Mouse (Mus musculus) liver, embryonic 12.5 days (tissue): ENCODE measurements around the gene Dcdc2a. TPM values are rescaled to one million over a fixed set of nuclear protein-coding genes. Genes with fewer than 3 reads are reported as not detected.

Source experiments
- ATAC-seq: fragments of 200-750 bp; cut with Nextera tagmentation; 2 replicates; pipeline ENCODE4 v1.8.0; 2017; ENCODE audit warnings: moderate number of reproducible peaks, mild to moderate bottlenecking, moderate library complexity
- H3K27ac ChIP-seq: fragments of 300-500 bp; sonication (generic); 2 replicates; pipeline ENCODE4 v1.5.1; 2016; ENCODE audit warnings: mild to moderate bottlenecking
- H3K27me3 ChIP-seq: fragments of 300-500 bp; sonication (generic); replicated peaks from 2 replicates; pipeline ENCODE4 v1.6.1; 2016; ENCODE audit warnings: mild to moderate bottlenecking, moderate library complexity
- H3K36me3 ChIP-seq: fragments of 300-500 bp; sonication (generic); 2 replicates; pipeline ENCODE4 v1.6.1; 2016; ENCODE audit warnings: mild to moderate bottlenecking, moderate library complexity
- H3K4me1 ChIP-seq: fragments of 300-500 bp; sonication (generic); 2 replicates; pipeline ENCODE4 v1.6.1; 2016
- H3K4me2 ChIP-seq: fragments of 300-500 bp; sonication (generic); 2 replicates; pipeline ENCODE4 v1.6.1; 2016; ENCODE audit warnings: mild to moderate bottlenecking, moderate library complexity
- H3K4me3 ChIP-seq: fragments of 300-500 bp; sonication (generic); 2 replicates; pipeline ENCODE4 v1.5.1; 2016; ENCODE audit warnings: mild to moderate bottlenecking, moderate library complexity
- H3K9ac ChIP-seq: fragments of 300-500 bp; sonication (generic); 2 replicates; pipeline ENCODE4 v1.6.1; 2016; ENCODE audit warnings: mild to moderate bottlenecking, moderate library complexity
- H3K9me3 ChIP-seq: fragments of 300-500 bp; sonication (generic); replicated peaks from 2 replicates; pipeline ENCODE4 v1.6.1; 2016; ENCODE audit warnings: mild to moderate bottlenecking, moderate library complexity
- WGBS: fragments of 180-500 bp; shearing (Covaris S2); methylation state at CpG from one replicate; pipeline ENCODE4 v1.1.7; 2016; ENCODE audit not compliant: insufficient replicate concordance; 5-methylcytosine and 5-hydroxymethylcytosine counted together
- polyA plus RNA-seq: library from polyadenylated mRNA; unstranded; fragments of >200 nt; fragmentation: Nextera tagmentation; extraction: Ambion mirVana; gene quantifications from 2 replicates; pipeline ENCODE4 v1.2.1, GENCODE M21; 2016

Gene Dcdc2a
- polyA plus RNA-seq, 1 experiment from 2014 or later = 0.15 TPM

DNA sequence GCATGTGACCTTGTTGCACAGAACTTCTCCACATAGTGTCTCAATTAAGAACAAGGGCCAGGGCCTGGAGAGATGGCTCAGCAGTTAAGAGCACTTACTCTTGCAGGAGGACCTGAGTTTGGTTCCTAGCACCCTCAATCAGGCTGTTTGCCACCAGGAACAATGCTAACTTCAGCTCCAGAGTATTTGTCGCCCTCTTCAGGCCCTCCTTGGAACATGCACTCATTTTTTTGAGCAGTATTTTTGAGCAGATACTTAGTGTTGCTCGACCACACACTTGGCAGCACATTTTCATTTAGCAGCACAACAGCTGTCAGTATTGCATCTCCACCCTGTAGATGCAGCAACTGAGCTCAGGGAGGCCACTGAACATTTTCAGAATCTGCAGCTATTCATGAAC is 88.3 kb downstream of the Dcdc2a start:
- Histone ChIP-seq H3K27ac (no peak overlapping the region), H3K9ac (no peak overlapping the region), H3K36me3 (no peaks in the 10 kb centered on the region), H3K4me3 (no peak overlapping the region), H3K4me1 (no peaks in the 10 kb centered on the region), H3K4me2 (no peak overlapping the region), H3K9me3 (no peaks in the 10 kb centered on the region), H3K27me3 (no peaks in the 10 kb centered on the region)
- ATAC-seq = no peak
- WGBS = 34% methylated on average over 2 of the region's 2 CpGs

- H3K4me2 ChIP-seq = no peak overlapping the region
- no peaks in the 10 kb centered on the region for H3K4me1 ChIP-seq
- no peaks in the 10 kb centered on the region for H3K9me3 ChIP-seq
- H3K36me3 ChIP-seq = no peaks in the 10 kb centered on the region
- H3K9ac ChIP-seq = no peak overlapping the region
- no peak overlapping the region for H3K4me3 ChIP-seq
- no peaks in the 10 kb centered on the region for H3K27me3 ChIP-seq
- WGBS = 59% methylated on average over 2 of the region's 2 CpGs
- no peak for ATAC-seq
- H3K27ac ChIP-seq = no peak overlapping the region
These were observed 90.4 kb downstream of the Dcdc2a start for GRCm38 (mm10) chr13:25146232-25146631.

GRCm38 (mm10) chr13:25150154-25150781 is 94.5 kb downstream of the Dcdc2a start:
- Histone ChIP-seq H3K4me1 (no peaks in the 10 kb centered on the region), H3K9me3 (no peaks in the 10 kb centered on the region), H3K36me3 (no peaks in the 10 kb centered on the region), H3K27me3 (no peaks in the 10 kb centered on the region), H3K4me2 (no peak overlapping the region), H3K4me3 (no peak overlapping the region), H3K27ac (no peak overlapping the region), H3K9ac (no peak overlapping the region)
- 13% methylated on average over 17 of the region's 17 CpGs for WGBS
- no peak for ATAC-seq

DNA sequence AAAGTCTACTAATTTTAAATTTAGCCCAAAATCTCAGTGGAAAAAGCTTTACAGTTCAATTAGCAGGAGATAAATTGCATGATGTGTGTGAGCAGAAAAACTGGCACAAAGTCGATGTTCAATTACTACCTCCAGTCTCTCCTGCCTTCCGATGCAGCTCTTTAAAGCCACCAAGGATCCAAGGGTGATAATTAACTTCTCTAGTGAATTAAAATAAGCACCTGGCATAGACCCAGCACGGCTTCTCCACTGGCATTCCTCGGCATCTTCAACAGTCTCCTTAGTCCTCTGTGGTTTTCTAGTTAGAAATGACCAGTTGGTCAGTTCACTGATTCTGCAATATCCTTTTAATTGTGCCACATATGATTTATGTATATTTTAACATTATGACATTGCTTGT is 95.1 kb downstream of the Dcdc2a start:
- Histone ChIP-seq H3K9ac (no peak overlapping the region), H3K4me3 (no peak overlapping the region), H3K4me2 (no peak overlapping the region), H3K27me3 (no peaks in the 10 kb centered on the region), H3K9me3 (no peaks in the 10 kb centered on the region), H3K36me3 (no peaks in the 10 kb centered on the region), H3K4me1 (no peaks in the 10 kb centered on the region), H3K27ac (no peak overlapping the region)
- no peak for ATAC-seq
- 44% methylated on average over 4 of the region's 4 CpGs for WGBS

DNA sequence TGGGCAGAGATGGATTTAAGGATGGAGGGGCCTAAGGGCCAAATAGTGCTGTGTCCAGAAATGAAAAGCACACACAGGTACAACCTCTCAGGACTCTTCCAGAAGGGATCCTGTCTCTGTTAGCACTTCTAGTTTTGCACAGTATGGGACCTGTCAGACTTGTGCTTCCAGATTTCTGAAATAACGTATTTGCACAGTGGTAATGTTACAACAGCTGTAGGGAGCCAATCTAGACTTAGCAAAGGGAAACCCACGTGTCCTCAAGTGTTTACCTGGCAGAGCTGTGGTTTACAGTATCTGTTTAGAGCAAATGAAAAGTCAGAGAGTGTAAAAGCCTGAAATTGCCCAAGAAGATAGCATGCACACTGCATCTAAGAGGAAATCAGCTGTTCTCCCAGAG is 104.1 kb downstream of the Dcdc2a start:
- H3K4me2 ChIP-seq = no peak overlapping the region
- no peak overlapping the region for H3K4me3 ChIP-seq
- 37% methylated on average over 2 of the region's 2 CpGs for WGBS
- no peaks in the 10 kb centered on the region for H3K36me3 ChIP-seq
- ATAC-seq = no peak
- H3K27me3 ChIP-seq = no peaks in the 10 kb centered on the region
- no peak overlapping the region for H3K9ac ChIP-seq
- H3K9me3 ChIP-seq = no peaks in the 10 kb centered on the region
- H3K4me1 ChIP-seq = no peaks in the 10 kb centered on the region
- H3K27ac ChIP-seq = no peak overlapping the region

DNA sequence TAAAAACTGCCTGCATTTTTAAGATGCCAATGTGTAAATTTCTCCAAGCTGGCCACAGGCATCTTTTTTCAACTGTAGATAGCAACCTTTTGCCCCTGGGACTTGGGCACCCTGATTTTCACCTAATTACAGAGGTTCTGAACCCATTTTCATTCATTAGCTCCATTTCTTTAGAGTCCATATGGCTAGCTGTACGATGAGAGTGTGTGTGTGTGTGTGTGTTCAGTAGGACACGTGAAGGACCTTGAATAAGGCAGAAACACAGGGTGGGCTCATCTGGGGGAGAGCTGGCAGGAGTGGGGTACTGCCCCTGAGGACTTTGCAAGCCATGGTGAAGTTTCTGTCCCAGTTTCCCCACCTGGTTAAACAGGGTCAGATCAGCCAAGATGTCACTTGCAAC is 105.0 kb downstream of the Dcdc2a start:
- Histone ChIP-seq H3K4me1 (no peaks in the 10 kb centered on the region), H3K36me3 (no peaks in the 10 kb centered on the region), H3K4me3 (no peak overlapping the region), H3K9me3 (no peaks in the 10 kb centered on the region), H3K27me3 (no peaks in the 10 kb centered on the region), H3K4me2 (no peak overlapping the region), H3K9ac (no peak overlapping the region), H3K27ac (no peak overlapping the region)
- WGBS = 48% methylated on average over 2 of the region's 2 CpGs
- no peak for ATAC-seq

- no peak for ATAC-seq
- H3K4me3 ChIP-seq = no peak overlapping the region
- H3K9ac ChIP-seq = no peak overlapping the region
- no peaks in the 10 kb centered on the region for H3K4me1 ChIP-seq
- H3K27ac ChIP-seq = no peak overlapping the region
- no peaks in the 10 kb centered on the region for H3K9me3 ChIP-seq
- WGBS = 69% methylated on average over 3 of the region's 3 CpGs
- H3K27me3 ChIP-seq = no peaks in the 10 kb centered on the region
- no peak overlapping the region for H3K4me2 ChIP-seq
- no peaks in the 10 kb centered on the region for H3K36me3 ChIP-seq
These were observed 106.8 kb downstream of the Dcdc2a start for GRCm38 (mm10) chr13:25162594-25162993.

DNA sequence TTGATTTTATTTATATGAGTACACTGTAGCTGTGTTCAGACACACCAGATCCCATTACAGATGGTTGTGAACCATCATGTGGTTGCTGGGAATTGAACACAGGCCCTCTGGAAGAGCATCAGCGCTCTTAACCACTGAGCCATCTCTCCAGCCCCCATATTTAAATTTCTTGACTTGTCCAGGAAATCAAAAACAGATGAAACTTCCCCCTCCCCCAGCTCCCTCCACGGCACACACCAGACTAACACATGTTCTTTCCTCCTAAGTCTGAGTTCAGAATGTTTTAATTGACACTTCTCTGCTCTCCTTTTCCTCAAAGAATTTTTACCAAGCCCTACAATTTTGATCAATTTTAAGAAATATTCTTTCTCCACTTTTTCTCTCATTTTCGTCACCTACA is 113.1 kb downstream of the Dcdc2a start:
- no peaks in the 10 kb centered on the region for H3K9me3 ChIP-seq
- ATAC-seq = no peak
- H3K4me3 ChIP-seq = no peak overlapping the region
- no peaks in the 10 kb centered on the region for H3K27me3 ChIP-seq
- no peaks in the 10 kb centered on the region for H3K36me3 ChIP-seq
- no peak overlapping the region for H3K4me2 ChIP-seq
- H3K27ac ChIP-seq = no peak overlapping the region
- H3K9ac ChIP-seq = no peak overlapping the region
- WGBS = 67% methylated on average over 3 of the region's 3 CpGs
- no peaks in the 10 kb centered on the region for H3K4me1 ChIP-seq

GRCm38 (mm10) chr13:25177835-25178234 is 122.0 kb downstream of the Dcdc2a start:
- Histone ChIP-seq H3K27me3 (no peaks in the 10 kb centered on the region), H3K4me1 (no peaks in the 10 kb centered on the region), H3K4me3 (no peak overlapping the region), H3K27ac (no peak overlapping the region), H3K4me2 (no peak overlapping the region), H3K9me3 (no peaks in the 10 kb centered on the region), H3K9ac (no peak overlapping the region), H3K36me3 (no peaks in the 10 kb centered on the region)
- no peak for ATAC-seq
- WGBS = 70% methylated on average over 1 of the region's 1 CpGs

GRCm38 (mm10) chr13:25178236-25179001 is 122.6 kb downstream of the Dcdc2a start:
- H3K9me3 ChIP-seq = no peaks in the 10 kb centered on the region
- no peak overlapping the region for H3K9ac ChIP-seq
- no peaks in the 10 kb centered on the region for H3K4me1 ChIP-seq
- no peak overlapping the region for H3K27ac ChIP-seq
- H3K36me3 ChIP-seq = no peaks in the 10 kb centered on the region
- no peak for ATAC-seq
- H3K27me3 ChIP-seq = no peaks in the 10 kb centered on the region
- no peak overlapping the region for H3K4me3 ChIP-seq
- H3K4me2 ChIP-seq = no peak overlapping the region
- 51% methylated on average over 4 of the region's 4 CpGs for WGBS

DNA sequence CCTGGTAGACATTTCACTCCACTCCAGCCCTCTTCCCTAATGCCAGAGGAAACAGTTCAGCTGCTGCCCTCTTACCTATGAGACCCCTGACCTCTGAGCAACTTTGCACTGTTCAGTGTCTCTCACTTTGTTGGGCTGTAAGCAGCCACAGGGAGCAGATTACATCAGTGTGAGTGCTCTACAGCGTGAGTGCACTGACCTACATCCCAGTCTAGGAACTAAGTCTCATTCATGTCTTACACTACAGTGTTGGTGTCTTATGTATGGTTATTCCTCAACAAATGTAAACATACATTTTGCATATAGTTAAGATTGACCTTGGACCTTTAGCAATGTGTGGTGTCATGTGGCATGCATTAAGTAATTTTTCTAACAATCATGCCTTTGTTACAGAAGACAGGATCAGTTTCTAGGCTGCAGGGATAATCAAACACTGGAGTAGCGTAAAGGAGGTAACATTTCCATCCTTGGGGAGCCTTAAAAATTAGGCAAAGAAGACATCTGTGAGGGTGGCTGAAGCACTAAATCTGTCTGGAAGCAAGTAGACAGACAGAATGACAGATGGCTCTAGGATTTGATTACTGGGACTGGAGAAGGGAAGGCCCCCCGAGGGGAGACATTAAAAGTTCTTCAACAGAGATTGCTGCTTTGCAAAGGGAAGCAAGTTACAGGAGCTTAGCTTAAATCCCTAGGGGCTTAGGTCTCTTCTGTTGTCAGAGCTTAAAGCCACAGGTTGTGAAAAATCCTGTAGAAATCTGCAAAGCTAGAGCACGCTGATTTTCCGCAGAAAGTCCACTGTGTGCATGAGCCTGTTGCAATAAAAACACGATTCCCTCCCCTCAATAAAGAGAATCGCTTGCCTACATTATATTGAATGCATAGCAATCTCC is 130.9 kb downstream of the Dcdc2a start:
- H3K4me2 ChIP-seq = no peak overlapping the region
- H3K4me1 ChIP-seq = peaks cover 20% of the 10 kb centered on the region
- 40% methylated on average over 7 of the region's 7 CpGs for WGBS

DNA sequence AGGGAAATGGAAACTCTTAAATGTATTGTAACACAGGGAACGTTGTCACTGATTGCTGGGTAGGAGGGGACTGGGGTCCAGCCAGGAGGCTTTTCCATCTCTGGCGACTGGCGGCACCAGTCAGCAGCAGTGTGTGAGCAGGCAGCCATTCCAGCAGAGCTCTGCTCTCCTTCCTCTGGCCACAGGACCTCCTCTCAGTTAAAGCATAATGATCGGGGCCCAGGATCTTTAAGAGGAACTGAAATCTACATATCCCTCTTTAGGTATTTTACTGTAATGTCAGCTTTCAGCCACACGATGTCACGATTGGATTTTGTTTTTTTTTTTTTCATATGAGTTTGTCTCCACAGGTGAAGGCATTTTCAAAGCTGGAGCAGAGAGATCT is 131.5 kb downstream of the Dcdc2a start:
- no peaks in the 10 kb centered on the region for H3K36me3 ChIP-seq
- no peaks in the 10 kb centered on the region for H3K27me3 ChIP-seq
- WGBS = 22% methylated on average over 6 of the region's 6 CpGs
- no peak overlapping the region for H3K4me2 ChIP-seq
- peaks cover 20% of the 10 kb centered on the region for H3K4me1 ChIP-seq
- no peak overlapping the region for H3K9ac ChIP-seq
- H3K27ac ChIP-seq = no peak overlapping the region
- H3K9me3 ChIP-seq = no peaks in the 10 kb centered on the region
- no peak for ATAC-seq
- no peak overlapping the region for H3K4me3 ChIP-seq

More for the DNA sequence above, 130.9 kb downstream of the Dcdc2a start:
- no peaks in the 10 kb centered on the region for H3K9me3 ChIP-seq
- H3K4me3 ChIP-seq = no peak overlapping the region
- no peak overlapping the region for H3K9ac ChIP-seq
- no peak overlapping the region for H3K27ac ChIP-seq
- H3K36me3 ChIP-seq = no peaks in the 10 kb centered on the region
- ATAC-seq = no peak
- H3K27me3 ChIP-seq = no peaks in the 10 kb centered on the region
